Mouse (Mus musculus) MEL (cell line): ENCODE results near the gene Unc80. TPM values are rescaled to one million over a fixed set of nuclear protein-coding genes. Genes with fewer than 3 reads are reported as not detected.

Experiments
- DNase-seq: peaks from one replicate; pipeline ENCODE4 v3.0.0; 2011; ENCODE audit warnings: low read depth, low spot score
- H3K27ac ChIP-seq: 2 replicates; pipeline ENCODE4 v1.5.1; 2012; ENCODE audit warnings: low read depth, mild to moderate bottlenecking, control low read depth, low read length, moderate library complexity; ENCODE audit not compliant: control insufficient read depth
- H3K27me3 ChIP-seq, 2 experiments: fragments of 150-350 bp in 1 of 2; sonication (generic) in 1 of 2; 2 replicates each; pipeline ENCODE4 v1.6.1; 2012; ENCODE audit warnings: low read length in 2 of 2, mild to moderate bottlenecking in 2 of 2, improper control_type of control experiment in 1 of 2, moderate library complexity in 1 of 2; ENCODE audit not compliant: insufficient read depth in 2 of 2, control insufficient read depth in 1 of 2
- H3K36me3 ChIP-seq, 2 experiments: 2 replicates each; pipeline ENCODE4 v1.6.1; 2012 to 2014; ENCODE audit warnings: low read length in 2 of 2, improper control_type of control experiment in 1 of 2, inconsistent platforms in 1 of 2, mild to moderate bottlenecking in 1 of 2; ENCODE audit not compliant: insufficient read depth in 2 of 2, control insufficient read depth in 1 of 2
- H3K4me1 ChIP-seq, 2 experiments: fragments of 150-350 bp in 1 of 2; sonication (generic) in 1 of 2; 2 replicates each; pipeline ENCODE4 v1.6.1; 2012; ENCODE audit warnings: low read length in 2 of 2, improper control_type of control experiment in 1 of 2, mild to moderate bottlenecking in 1 of 2; ENCODE audit not compliant: insufficient read depth in 2 of 2, control insufficient read depth in 1 of 2
- H3K4me3 ChIP-seq, 2 experiments: fragments of 150-350 bp in 1 of 2; sonication (generic) in 1 of 2; 2 replicates each; pipeline ENCODE4 v1.5.1; 2012; ENCODE audit warnings: low read depth in 2 of 2, low read length in 2 of 2, mild to moderate bottlenecking in 2 of 2, moderate library complexity in 2 of 2, control low read depth in 1 of 2, improper control_type of control experiment in 1 of 2; ENCODE audit not compliant: control insufficient read depth in 1 of 2, insufficient read depth in 1 of 2
- H3K79me2 ChIP-seq: 2 replicates; pipeline ENCODE4 v1.6.1; 2012; ENCODE audit warnings: mild to moderate bottlenecking, low read length, moderate library complexity; ENCODE audit not compliant: control insufficient read depth, poor library complexity, insufficient read depth
- H3K9ac ChIP-seq: 2 replicates; pipeline ENCODE4 v1.6.1; 2012; ENCODE audit warnings: low read depth, mild to moderate bottlenecking, control low read depth, low read length, moderate library complexity; ENCODE audit not compliant: control insufficient read depth, poor library complexity, severe bottlenecking
- H3K9me3 ChIP-seq: fragments of 150-350 bp; sonication (generic); replicated peaks from 2 replicates; pipeline ENCODE4 v1.6.1; 2012; ENCODE audit warnings: mild to moderate bottlenecking, low read length, improper control_type of control experiment, moderate library complexity; ENCODE audit not compliant: insufficient read depth
- ELF1 ChIP-seq: IDR thresholded peaks from 2 replicates; pipeline ENCODE4 v1.6.1; 2014; ENCODE audit warnings: low read depth, mild to moderate bottlenecking, inconsistent platforms, low read length, improper control_type of control experiment, moderate library complexity
- ETS1 ChIP-seq: IDR thresholded peaks from 2 replicates; pipeline ENCODE4 v1.6.1; 2012; ENCODE audit warnings: low read depth, mild to moderate bottlenecking, inconsistent platforms, low read length, improper control_type of control experiment, moderate library complexity
- GABPA ChIP-seq: IDR thresholded peaks from 2 replicates; pipeline ENCODE4 v1.6.1; 2012; ENCODE audit warnings: low read depth, mild to moderate bottlenecking, inconsistent platforms, low read length, improper control_type of control experiment, moderate library complexity
- JUND ChIP-seq: IDR thresholded peaks from 2 replicates; pipeline ENCODE4 v1.6.1; 2011; ENCODE audit warnings: low read depth, mild to moderate bottlenecking, improper control_type of control experiment, low read length
- MAZ ChIP-seq: IDR thresholded peaks from 2 replicates; pipeline ENCODE4 v1.6.1; 2012; ENCODE audit warnings: low read depth, mild to moderate bottlenecking, inconsistent platforms, low read length, improper control_type of control experiment
- MEF2A ChIP-seq: IDR thresholded peaks from 2 replicates; pipeline ENCODE4 v1.6.1; 2014; ENCODE audit warnings: low read depth, mild to moderate bottlenecking, inconsistent platforms, low read length, improper control_type of control experiment; ENCODE audit not compliant: poor library complexity, insufficient replicate concordance, severe bottlenecking; ENCODE audit errors: extremely low read depth
- MXI1 ChIP-seq: IDR thresholded peaks from 2 replicates; pipeline ENCODE4 v1.6.1; 2011; ENCODE audit warnings: mild to moderate bottlenecking, low read depth, low read length, improper control_type of control experiment
- MYB ChIP-seq: IDR thresholded peaks from 2 replicates; pipeline ENCODE4 v1.6.1; 2011; ENCODE audit warnings: mild to moderate bottlenecking, low read depth, low read length, improper control_type of control experiment
- MYC ChIP-seq: IDR thresholded peaks from 2 replicates; pipeline ENCODE4 v1.6.1; 2011; ENCODE audit warnings: low read depth, mild to moderate bottlenecking, low read length, improper control_type of control experiment, moderate library complexity
- NRF1 ChIP-seq: IDR thresholded peaks from 2 replicates; pipeline ENCODE4 v1.6.1; 2014; ENCODE audit warnings: low read depth, mild to moderate bottlenecking, inconsistent platforms, low read length, improper control_type of control experiment, moderate library complexity; ENCODE audit not compliant: poor library complexity, insufficient read depth, severe bottlenecking
- POLR2AphosphoS5 ChIP-seq: IDR thresholded peaks from 2 replicates; pipeline ENCODE4 v1.6.1; 2012; ENCODE audit warnings: low read depth, borderline replicate concordance, mild to moderate bottlenecking, inconsistent platforms, low read length, moderate library complexity, mixed read lengths
- RCOR1 ChIP-seq: IDR thresholded peaks from 2 replicates; pipeline ENCODE4 v1.6.1; 2012; ENCODE audit warnings: low read depth, mild to moderate bottlenecking, inconsistent platforms, low read length, improper control_type of control experiment
- SMC3 ChIP-seq: IDR thresholded peaks from 2 replicates; pipeline ENCODE4 v1.6.1; 2011; ENCODE audit warnings: low read depth, low read length, improper control_type of control experiment
- ZKSCAN1 ChIP-seq: IDR thresholded peaks from 2 replicates; pipeline ENCODE4 v1.6.1; 2012; ENCODE audit warnings: low read depth, mild to moderate bottlenecking, inconsistent platforms, low read length, improper control_type of control experiment, moderate library complexity
- ZMIZ1 ChIP-seq: IDR thresholded peaks from 2 replicates; pipeline ENCODE4 v1.6.1; 2012; ENCODE audit warnings: low read depth, mild to moderate bottlenecking, inconsistent platforms, low read length, improper control_type of control experiment, moderate library complexity
- ZNF384 ChIP-seq: IDR thresholded peaks from 2 replicates; pipeline ENCODE4 v1.6.1; 2012; ENCODE audit warnings: low read depth, mild to moderate bottlenecking, inconsistent platforms, low read length, improper control_type of control experiment
- polyA plus RNA-seq, 2 experiments: library from polyadenylated mRNA; stranded (reverse) in 1 of 2; unstranded in 1 of 2; fragments of >175 nt in 1 of 2; fragments of >200 nt in 1 of 2; gene quantifications; 2 replicates each; pipeline versions ENCODE4 v1.2.1 to v1.2.4; 2012; ENCODE audit warnings: low replicate concordance in 2 of 2, low read depth in 1 of 2; ENCODE audit not compliant: insufficient read length in 2 of 2, insufficient read depth in 1 of 2, missing spikeins in 1 of 2
- total RNA-seq: library from RNA; depleted of rRNA; stranded (reverse); fragments of 300-350 nt; gene quantifications from 2 replicates; pipeline ENCODE4 v1.2.3, GENCODE M21; 2012

The Unc80 gene
- total and polyA plus RNA-seq, 3 experiments = not detected

GRCm38 (mm10) chr1:66442922-66443321 is 25.2 kb upstream of the Unc80 start:
- TF ChIP-seq ETS1 = no peak
- TF ChIP-seq MYC = no peak
- Histone ChIP-seq H3K36me3 (no peaks in the 10 kb centered on the region), H3K27me3 (no peaks in the 10 kb centered on the region), H3K4me3 (no peak overlapping the region), H3K4me1 (no peaks in the 10 kb centered on the region), H3K9me3 (no peaks in the 10 kb centered on the region), H3K9ac (no peak overlapping the region), H3K27ac (no peak overlapping the region), H3K79me2 (no peaks in the 10 kb centered on the region)
- no peak for DNase-seq

GRCm38 (mm10) chr1:66449471-66449870 is 18.7 kb upstream of the Unc80 start:
- Histone ChIP-seq H3K9ac (no peak overlapping the region), H3K9me3 (no peaks in the 10 kb centered on the region), H3K4me3 (no peak overlapping the region), H3K79me2 (no peaks in the 10 kb centered on the region), H3K4me1 (no peaks in the 10 kb centered on the region), H3K36me3 (no peaks in the 10 kb centered on the region), H3K27ac (no peak overlapping the region), H3K27me3 (no peaks in the 10 kb centered on the region)
- DNase-seq = no peak
- TF ChIP-seq ZMIZ1 (no peak), ZKSCAN1 (no peak), POLR2AphosphoS5 (no peak), MAZ (no peak), ELF1 (no peak), ZNF384 (no peak), RCOR1 (no peak)

GRCm38 (mm10) chr1:66456580-66456979 is 11.6 kb upstream of the Unc80 start:
- H3K9ac ChIP-seq = no peak overlapping the region
- no peak for DNase-seq
- no peaks in the 10 kb centered on the region for H3K36me3 ChIP-seq
- H3K79me2 ChIP-seq = no peaks in the 10 kb centered on the region
- H3K4me3 ChIP-seq = no peak overlapping the region
- H3K9me3 ChIP-seq = no peaks in the 10 kb centered on the region
- TF ChIP-seq GABPA (no peak), MYB (no peak), SMC3 (no peak), MEF2A (no peak), POLR2AphosphoS5 (no peak), JUND (no peak), ZNF384 (no peak), ZKSCAN1 (no peak), MXI1 (no peak), NRF1 (no peak)
- H3K4me1 ChIP-seq = no peaks in the 10 kb centered on the region
- H3K27ac ChIP-seq = no peak overlapping the region
- no peaks in the 10 kb centered on the region for H3K27me3 ChIP-seq
